Mouse (Mus musculus) spleen, postnatal 36 days (tissue): Measurements from ENCODE around the gene Uhrf2.

ENCODE experiments used
- DNase-seq, 2 experiments: peaks; one replicate each; pipeline ENCODE4 v3.0.0; 2022; ENCODE audit warnings: low spot score in 2 of 2, mixed read lengths in 1 of 2

Uhrf2 gene

DNA sequence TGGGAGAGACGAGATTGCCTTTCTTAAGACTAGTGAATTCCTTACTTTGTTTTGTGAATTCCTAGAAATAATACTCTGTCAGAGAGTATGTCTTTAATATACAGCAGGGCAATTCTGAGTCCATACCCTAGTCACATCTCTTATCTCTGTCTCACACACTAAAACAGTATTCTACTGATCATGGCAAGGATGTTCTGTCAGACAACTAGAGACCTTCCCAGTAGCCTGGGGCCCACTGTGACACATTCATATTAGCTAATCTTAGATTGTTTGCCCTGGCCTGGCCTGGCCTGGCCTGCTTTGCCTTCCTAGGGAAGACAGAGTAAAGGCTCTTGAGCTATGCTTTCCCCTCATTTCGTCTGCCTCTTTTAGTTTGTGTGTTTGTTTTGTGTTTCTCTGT, 20.3 kb downstream of the Uhrf2 start:
- no peak for DNase-seq

DNA sequence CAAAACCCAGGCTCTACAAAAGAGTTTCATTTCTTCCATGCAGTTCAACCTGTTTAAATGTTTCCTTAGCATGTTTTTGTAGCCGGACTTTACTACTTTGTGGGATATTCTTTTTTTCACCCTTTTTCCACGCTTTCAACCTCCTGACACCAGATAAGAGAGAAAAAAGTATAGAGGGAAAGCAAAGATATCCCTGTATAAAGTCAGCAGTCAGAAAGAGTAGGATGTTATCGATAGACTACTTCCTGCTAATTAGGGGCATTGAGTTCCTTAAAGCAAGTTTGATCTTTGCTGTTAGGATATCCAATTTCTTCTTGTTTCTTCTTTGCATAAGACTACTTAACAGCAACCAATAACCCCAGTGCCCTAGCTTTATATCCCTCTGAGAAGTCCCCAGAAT, 21.2 kb downstream of the Uhrf2 start:
- no peak for DNase-seq

DNA sequence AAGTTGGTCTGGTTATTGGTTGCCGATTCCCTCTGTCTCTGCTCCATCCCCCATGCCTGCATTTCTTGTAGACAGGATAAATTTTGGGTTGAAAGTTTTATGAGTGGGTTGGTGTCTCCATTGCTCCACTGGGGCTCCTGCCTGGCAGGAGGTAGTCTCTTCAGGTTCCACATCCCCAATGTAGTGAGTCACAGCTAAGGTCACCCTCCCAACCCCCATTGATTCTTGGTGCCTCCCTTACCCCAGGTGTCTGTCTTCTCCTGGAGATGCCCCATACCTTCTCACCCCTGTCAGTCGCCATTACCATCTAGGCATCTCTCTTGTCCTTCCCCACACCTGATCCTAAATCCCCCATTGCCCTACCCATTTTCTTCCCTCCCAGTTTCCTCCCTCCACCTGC, 23.9 kb downstream of the Uhrf2 start:
- no peak for DNase-seq

DNA sequence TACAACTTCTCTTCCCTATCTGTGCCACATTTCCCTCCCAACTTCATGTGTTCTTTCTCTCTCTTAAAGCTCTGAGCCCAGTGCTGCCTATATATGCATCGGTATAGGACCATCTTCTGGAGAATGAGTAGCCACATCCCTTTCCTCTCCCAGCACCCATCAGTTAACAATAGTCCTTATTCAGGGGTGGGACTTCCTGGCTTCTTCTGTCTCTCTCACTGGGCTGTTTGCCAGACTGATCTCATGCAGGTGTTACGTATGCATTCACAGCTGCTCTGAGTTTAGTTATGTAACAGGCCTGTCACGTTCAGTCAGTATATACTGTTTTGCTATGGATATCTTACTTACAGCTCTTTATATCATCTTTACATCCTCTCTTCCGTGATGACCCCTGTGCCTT, 35.5 kb downstream of the Uhrf2 start:
- DNase-seq, result no peak

DNA sequence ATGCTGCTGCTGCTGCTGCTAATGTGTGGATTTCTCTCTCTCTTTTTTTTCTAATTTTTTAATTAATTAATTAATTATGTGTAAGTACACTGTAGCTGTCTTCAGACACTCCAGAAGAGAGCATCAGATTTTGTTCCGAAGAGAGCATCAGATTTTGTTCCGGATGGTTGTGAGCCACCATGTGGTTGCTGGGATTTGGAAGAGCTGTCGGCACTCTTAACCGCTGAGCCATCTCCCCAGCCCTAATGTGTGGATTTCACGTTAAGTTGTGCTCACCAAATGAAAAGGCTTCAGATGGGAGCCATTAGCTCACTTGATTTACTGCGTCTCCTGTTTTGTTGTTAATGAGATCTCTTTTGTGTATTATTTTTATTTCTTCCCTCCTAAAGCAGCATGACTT, 59.9 kb downstream of the Uhrf2 start:
- no peak for DNase-seq

DNA sequence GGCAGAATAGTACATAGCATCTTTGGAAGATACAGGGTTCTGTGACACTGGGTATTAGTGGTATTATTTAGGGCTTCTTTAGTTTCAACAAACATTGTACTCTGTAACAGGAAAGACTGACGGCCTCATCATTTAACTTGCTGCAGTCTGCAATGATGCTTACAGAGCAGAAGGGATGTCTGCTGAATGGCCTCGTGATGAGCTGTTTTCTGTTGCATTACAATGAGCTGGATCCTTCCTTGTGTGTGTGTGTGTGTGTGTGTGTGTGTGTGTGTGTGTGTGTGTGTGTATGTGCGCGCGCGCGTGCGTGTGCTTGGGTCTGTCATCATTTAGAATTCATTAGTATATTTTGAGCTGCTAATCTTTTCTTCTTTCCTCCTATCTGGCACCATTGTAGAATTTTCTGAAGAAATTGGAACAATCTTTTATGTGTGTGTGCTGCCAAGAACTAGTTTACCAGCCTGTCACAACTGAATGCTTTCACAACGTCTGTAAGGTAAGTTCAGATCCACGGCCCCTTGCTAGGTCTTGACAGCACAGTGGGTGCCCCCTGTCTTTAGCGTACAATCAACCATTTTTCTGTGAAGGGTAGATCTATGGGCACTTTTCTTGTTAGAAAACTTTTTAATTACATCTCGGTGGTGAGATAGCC, 61.5 kb downstream of the Uhrf2 start:
- no peak for DNase-seq

DNA sequence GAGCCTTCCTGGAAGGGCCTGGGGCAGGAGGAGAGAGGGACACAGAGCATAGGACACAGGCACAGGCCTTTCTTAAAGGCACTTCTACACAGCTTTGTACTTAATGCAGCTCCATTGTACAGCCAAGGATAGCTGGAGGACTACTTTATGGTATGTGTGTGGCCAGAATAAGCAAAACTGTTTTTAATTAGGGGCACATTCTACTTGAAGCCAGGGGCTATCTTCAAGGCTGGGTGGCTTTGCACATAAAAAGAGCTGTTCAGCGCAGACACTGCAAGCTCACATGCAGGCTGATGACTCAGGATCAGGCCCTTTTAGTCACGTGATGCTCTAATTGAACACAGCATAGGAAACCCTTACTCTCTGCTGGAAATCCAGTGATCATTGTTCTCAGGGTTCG, 65.9 kb downstream of the Uhrf2 start:
- no peak for DNase-seq

DNA sequence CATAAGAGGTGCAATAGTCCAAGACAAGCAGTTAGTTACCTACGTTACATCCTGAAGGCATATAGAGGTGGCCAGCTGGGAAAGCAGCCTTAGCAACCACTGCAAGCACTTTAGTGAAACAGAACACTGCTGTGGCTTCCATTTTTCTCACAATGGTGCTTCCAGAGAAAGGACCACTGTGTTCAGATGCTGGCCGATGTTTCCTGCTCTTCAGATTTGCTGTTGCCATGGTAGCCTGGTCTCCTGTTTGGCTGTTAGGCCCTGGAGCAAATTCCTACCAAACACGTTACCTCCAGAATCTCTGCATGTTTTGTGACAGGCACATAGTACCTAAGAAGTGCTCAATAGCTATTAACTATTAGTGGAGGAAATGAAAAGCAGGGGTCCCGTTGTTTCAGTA, 66.7 kb downstream of the Uhrf2 start:
- DNase-seq, result no peak

DNA sequence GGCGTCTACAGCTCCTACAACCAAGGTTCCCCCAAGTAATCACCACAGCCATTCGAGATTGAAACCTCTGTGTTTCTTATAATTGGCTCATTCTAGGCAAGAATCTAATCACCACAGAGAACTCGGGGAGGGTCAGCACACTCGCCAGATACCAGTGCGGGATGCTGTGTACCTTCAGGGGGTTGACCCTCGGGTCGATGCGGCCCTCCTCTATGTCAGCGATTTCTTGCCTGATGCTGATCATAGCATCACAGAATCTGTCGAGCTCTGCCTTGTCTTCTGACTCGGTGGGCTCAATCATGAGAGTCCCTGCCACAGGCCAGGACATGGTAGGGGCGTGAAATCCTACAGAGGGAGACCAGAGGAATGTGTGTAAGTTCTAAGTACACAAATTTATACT, 70.3 kb downstream of the Uhrf2 start:
- no peak for DNase-seq

DNA sequence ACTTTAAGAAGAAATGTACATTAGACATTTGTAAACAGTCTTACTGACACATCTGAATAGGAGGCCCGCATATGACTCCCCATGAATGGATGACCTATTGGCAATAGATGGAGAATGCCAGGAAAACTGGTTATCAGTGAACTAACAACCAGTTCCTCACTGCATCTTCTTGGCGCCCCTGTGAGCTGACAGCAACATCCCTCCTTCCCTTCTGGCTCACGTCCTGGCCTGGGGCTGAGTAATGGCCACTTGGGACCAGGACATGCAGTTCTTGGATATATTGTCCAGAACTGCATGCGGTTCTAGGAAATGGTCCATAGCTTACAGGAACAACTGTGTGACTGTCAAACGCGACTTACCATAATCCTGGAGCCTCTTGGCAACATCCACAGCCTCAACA, 72.3 kb downstream of the Uhrf2 start:
- DNase-seq, result no peak

DNA sequence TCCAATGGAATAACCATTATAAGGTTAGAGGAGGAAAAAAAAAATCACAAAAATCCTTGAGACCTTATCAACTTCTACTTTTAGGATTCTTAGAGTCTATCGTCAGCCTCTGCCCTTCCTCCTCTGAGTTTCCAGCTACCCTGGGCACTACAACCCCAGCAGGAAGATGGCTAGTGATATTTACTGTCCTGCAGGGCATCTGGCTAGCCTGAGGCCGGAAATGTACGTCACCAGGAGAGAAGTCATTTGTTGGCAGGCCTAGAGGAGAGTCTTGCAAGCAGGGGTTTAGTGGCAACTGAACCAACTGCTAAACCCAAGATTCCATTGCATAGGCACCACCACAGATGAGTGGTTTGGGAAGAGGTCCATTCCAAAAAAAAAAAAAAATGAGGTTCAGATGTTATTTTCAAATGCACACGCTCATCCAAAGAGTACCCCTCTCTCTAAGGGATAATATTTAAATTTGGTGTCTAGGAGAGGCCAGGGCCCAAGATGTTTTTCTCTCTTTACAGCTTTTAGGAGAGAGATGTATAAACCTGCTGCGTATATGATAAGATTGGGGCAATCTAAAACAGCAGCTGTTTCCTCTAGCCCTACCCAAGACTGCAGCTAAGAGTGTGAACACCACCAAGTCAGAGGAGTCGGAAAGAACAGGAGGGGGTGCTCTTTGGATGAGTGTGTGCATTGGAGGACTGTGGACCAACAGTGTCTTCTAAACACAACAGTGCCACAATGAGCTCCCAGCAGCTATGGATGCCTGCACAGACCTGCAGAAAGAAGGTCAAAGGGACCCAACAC, 74.9 kb downstream of the Uhrf2 start:
- no peak for DNase-seq

DNA sequence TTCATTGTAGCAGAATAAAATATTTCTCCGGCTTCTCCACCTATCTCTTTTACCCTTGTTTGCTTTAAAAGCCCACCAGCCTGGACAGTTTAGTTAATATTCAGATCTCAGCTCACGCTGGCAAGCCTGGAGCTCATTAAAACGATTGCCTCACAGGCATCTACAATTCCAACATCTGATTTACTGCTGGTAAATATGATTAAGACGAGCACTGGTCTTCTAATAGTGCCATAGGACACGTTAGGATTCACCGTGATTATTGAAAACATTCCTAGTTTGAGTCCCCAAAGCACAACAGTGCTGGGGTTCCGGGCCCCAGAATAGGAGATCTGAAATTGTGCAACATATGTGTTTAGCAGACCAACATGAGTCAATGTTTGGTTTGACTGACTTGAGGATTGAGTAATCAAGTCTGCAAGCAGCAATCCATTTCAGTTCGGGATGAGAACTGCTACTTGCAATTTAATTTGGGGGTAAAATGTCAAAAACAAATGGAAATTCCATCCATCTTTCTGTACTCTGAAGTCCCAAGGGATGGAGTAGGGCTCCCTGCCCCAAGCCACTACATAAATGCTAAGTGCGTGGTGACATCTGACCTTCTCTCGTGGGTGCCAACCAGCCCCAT, 77.0 kb downstream of the Uhrf2 start:
- no peak for DNase-seq

DNA sequence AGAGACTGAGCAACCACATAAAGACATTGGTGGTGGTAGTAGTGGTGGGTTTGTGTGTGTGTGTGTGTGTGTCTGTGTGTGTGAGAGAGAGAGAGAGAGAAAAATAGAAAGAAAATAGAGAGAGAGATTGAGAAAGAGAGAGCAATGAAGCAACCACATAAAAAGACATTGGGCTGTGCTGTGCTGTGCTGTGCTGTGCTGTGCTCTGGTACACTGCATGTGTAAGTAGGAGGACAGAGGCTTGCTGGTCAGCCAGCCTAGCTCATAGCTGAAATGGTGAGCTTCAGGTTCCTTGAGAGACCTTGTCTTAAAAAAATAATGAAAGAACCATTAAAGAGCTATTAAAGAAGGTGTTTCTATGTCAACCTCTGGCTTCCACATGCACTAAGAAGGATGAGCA, 78.3 kb downstream of the Uhrf2 start:
- no peak for DNase-seq

DNA sequence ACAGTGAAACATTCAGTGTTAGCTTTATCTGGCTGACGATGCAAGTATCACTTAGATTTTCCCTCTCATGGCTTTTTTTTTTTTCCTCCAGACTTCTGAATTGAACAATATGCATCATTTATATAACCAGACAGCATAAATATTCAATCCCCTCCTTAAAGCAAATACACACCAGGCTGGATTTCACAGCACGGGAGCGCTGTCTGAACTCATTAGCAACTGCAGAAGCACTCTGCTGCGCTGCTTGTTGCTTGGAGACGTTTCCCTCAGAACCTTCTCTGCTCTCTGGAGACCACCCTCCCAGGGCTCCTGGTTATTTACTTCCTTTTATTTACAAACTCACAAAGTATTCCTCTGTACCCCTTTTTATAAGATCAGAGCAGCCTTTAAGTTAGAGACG, 78.8 kb downstream of the Uhrf2 start:
- no peak for DNase-seq

DNA sequence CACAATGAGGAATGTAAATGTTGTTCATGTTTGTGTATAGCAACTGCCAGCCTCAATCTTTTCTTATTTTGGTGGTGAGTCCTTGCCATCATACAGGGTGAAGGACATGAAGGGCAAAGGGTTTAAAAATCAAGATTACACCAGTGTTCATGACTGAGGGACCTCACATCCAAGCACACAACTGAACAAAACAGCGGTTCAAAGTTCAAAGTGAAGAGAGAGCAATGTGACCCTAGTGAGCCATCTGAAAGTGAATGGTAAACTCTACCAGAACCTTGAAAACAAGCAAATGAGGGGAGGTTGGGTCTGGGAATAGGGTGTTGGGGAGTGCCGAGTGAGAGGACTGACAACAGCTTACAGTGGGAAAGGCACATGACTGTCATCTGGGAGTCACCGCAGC, 81.1 kb downstream of the Uhrf2 start:
- no peak for DNase-seq

DNA sequence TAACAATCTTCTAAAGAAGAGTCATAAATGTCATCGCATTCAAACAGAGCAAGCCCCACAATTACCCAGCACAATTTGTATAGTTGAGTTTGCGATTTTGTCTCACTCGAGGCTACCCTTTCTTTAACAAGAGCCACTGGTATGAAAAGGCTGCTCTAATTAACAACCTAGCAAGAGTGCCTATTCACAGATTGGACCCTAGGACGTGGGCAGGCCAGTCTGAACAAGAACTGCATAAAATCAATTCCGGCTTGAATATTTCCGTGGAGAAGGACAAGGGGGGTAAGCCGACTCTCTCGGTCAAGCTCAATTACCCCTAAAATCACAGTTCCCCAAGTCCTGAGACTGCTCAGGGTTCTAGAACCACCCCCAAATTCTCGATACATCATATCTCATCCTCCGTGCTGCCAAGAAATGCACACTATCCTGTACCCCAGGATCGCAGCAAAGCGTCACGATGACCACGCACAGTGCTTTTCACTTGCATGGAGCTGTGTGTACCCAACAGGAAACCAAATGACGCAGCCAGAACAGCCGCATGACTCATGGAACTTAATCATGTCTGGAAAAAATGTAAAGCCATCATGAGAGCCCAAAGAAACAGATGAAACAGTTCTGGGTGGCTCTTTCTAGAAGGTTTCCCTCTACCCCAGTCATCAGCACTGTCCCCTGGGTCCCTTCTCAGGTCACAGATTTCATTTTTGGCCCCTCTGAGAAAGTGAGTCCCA, 82.8 kb downstream of the Uhrf2 start:
- no peak for DNase-seq

DNA sequence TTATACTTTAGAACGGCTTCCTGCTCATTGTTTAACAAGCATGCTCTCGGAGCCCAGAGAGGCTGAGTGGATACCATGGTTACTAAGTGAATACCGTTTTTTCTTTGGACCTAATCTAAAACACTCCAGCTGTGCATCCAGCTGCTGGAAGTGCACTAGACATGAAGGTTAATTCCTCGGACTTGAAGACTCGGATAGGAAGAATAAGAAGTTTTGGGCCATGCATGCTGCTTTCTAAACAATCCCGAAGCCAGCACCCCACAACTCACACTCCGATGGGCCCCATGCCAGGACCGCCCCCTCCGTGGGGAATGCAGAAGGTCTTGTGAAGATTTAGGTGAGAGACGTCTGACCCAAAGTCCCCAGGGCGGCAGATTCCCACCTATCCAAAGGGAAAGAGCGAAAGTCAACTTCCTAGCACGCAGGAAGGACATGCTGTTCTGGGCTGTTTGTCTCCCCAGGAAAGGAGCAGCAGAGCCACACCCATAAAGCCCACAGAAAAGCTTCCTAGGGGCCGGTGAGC, 84.7 kb downstream of the Uhrf2 start:
- no peak for DNase-seq

DNA sequence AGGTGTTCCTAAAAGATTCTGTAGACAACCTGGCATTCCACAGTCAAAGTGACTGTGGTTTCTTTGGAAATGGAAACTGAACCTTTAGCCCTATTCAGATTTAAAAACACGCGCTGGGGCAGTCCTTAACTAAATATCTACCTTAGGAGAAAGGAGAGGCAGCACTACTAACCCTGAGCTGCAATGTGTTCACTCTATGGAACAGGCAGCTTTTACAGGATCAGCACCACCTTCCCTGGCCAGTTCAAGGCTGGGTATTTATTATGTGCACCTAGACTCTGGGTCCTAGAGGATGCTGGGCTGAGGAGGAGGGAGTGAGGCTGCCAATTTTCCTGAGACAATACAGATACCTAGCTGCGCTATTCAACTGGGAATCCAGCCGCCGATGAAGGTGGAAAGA, 85.3 kb downstream of the Uhrf2 start:
- no peak for DNase-seq

DNA sequence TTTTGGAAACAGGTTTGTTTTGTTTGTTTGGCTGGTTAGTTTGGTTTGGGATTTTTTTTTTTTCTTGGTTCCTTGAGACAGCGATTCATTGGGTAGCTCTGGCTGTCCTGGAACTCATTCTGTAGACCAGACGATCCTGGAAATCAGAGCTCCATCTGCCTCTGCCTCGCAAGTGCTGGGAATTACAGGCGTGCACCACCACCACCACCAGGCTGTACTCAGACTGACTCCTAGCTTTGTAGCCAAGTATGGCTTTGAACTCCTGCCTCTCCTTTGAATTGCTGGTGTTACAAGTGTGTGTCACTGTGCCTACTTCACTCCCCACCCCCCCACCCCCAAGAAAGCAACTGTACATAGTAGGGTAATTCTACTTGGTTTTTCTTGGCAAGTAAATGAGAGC, 86.9 kb downstream of the Uhrf2 start:
- no peak for DNase-seq

DNA sequence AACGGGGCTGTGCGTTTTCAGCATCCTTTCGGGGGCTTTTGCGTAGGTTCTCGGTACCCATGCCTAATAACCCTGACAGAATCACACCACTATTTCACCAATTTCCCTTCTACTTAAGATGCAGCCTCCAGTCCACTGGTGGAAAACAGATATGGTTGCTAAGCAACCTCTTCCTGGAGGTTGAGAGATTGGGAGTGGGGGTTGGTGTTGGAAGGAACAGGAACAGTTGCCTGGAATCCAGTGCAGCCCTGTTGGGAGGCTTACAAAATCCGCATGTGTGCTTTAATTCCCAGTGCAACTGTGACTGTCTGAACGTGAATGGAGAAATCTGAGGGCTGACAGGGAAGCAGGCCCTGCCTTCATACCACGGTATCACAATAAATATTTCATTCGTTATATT, 87.5 kb downstream of the Uhrf2 start:
- no peak for DNase-seq

DNA sequence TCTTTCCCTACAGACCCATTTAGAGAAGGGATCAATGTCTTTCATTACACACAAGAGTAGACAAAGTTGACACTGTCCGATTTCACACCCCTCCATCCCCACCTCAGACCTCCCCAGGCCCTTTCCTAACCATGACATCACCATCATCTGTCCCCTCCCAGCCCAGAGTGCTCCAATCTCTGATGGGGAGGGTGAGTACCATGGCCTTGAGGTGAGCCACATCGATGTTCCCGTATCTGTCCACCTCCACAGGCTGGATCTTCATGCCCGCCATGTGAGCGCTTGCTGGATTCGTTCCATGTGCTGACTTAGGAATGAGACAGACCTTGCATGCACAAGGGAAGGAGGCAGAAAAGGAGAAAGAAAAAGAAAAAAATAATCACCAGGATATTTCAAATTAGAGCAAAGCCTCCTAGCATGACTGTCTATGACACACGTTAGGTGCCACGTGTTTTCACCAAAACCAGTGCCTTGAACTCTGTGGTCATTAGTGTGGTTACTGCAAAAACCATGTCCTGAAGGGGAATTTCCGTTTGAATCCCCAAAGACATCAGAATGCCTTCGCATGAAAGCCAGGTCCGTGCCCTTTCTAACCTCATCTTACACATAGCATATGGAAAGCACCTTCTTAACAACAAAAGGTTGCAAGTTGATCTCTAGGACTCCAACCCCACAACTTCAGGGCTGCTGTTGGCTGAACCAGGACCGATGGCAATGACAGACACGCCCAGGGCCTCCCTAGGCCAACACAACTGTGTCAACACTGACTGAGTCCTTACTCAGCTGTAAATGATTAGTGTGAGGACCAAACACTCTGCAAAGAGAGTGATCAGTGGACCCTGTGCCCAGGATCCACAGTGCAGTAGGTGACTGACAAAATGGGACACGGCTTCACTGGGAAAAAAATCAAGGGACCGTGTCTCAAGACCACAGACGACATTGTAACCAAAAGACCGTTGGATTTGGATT, 88.3 kb downstream of the Uhrf2 start:
- no peak for DNase-seq
